ENCODE assay signal across 10 mouse cellular contexts in the genomic region with DNA sequence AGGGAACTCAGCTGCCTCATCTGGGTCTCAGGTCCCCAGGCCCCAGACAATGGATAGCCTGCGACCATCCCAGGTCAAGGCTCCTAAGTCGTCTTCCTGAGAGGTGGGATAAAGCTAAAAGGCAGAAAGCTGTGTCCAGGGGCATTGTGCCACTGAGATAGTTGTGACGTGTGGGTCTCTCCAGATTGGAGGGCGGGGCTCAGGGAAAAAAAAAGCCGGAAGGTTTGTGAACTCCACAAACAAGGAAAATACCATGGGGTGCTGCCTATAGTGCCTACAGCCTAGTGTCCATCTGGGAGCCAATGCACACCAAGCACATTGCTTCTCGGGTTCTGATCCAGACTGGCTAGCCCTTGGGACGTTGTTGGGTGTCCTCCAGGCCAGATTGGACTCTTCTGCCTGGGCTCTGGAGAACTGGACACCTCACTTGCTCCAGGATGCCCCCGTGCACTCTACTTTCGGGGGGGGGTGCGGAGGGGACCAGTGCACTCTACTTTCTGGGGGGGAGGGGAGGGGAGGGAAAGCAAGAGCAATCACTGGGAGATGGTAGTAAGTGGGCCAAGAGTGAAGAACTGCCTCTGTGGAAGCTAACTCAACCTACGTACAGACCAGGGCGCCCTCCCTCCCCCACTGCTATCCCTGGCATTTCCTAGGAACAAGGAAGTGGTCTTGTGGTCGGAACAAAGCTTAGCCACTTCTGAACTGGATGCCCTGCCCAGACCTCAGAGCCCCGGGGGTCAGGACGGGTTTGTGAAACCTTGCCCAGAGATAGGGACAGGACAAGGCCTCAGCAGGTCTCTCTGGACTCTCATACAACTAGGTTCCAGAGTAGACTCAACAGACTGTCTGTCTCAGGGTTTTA. TPM values are rescaled to one million over a fixed set of nuclear protein-coding genes. Genes with fewer than 3 reads are reported as not detected.
DNase-seq lines count a peak whose midpoint lies in the region; ATAC-seq lines count a peak whose summit lies in the region.
"Had no signal": no experiment of that assay in that cellular context is flagged by ENCODE, and none has a peak within 500 bp of the region (broad histone marks: within the 10 kb centered on the region; RNA-seq: fewer than 3 reads in every experiment).

No protein-coding gene starts in this region.

- peak overlapping the region; percentile 69 for H3K27ac ChIP-seq in limb, embryonic 13.5 days
- H3K27ac ChIP-seq in neural tube, embryonic 15.5 days (replicated peaks): no peak overlapping the region

- H3K4me3 ChIP-seq in limb, embryonic 13.5 days: no peak overlapping the region
- no peak overlapping the region for H3K4me3 ChIP-seq in neural tube, embryonic 15.5 days (replicated peaks)

- H3K4me2 ChIP-seq in limb, embryonic 13.5 days (replicated peaks): no peak overlapping the region; the same call in 1 of the 2 replicates
- no peak overlapping the region for H3K4me2 ChIP-seq in neural tube, embryonic 15.5 days

- WGBS in limb, embryonic 13.5 days: 76% methylated on average over 15 of the region's 15 CpGs
- 78% methylated on average over 15 of the region's 15 CpGs for WGBS in neural tube, embryonic 15.5 days

- peak; percentile 51 to 58 for DNase-seq in cerebellum, postnatal 14 days
- no peak for DNase-seq in cerebellum, adult 11 months
- peak; percentile 12 for DNase-seq in urinary bladder, postnatal 14 days (ENCODE audit: low spot score)
- no peak for DNase-seq in urinary bladder, adult 18-20 months (ENCODE audit: low spot score in 2 of 2)
- no peak for DNase-seq in frontal cortex, postnatal 36 days (ENCODE audit: low spot score in 2 of 2)
- no peak for DNase-seq in urinary bladder, postnatal 4 days (ENCODE audit: low spot score in 2 of 2)

- H3K9me3 ChIP-seq in limb, embryonic 13.5 days: no peaks in the 10 kb centered on the region
- no peaks in the 10 kb centered on the region for H3K9me3 ChIP-seq in neural tube, embryonic 15.5 days (replicated peaks)
- H3K9me3 ChIP-seq: G1E had no signal

- H3K4me1 ChIP-seq in limb, embryonic 13.5 days: peaks cover 32% of the 10 kb centered on the region
- peaks cover 13% of the 10 kb centered on the region; the same call in 1 of the 2 replicates for H3K4me1 ChIP-seq in neural tube, embryonic 15.5 days

- H3K36me3 ChIP-seq in limb, embryonic 13.5 days: no peaks in the 10 kb centered on the region
- no peaks in the 10 kb centered on the region for H3K36me3 ChIP-seq in neural tube, embryonic 15.5 days
- H3K36me3 ChIP-seq: G1E had no signal

- no peaks in the 10 kb centered on the region for H3K27me3 ChIP-seq in limb, embryonic 13.5 days
- H3K27me3 ChIP-seq in neural tube, embryonic 15.5 days (replicated peaks): no peaks in the 10 kb centered on the region

- no peak for ATAC-seq in limb, embryonic 13.5 days (ENCODE audit: low FRiP score, low read depth)
- ATAC-seq in neural tube, embryonic 15.5 days (ENCODE audit: low FRiP score): no peak
- ATAC-seq: hindbrain, embryonic 16.5 days had no signal

- 0 out of 2 replicates have a peak overlapping the region, but pooled peaks have one; percentile 19 for H3K9ac ChIP-seq in limb, embryonic 13.5 days
- no peak overlapping the region for H3K9ac ChIP-seq in neural tube, embryonic 15.5 days (replicated peaks)

RNA-seq across cellular contexts. Expression of a gene that starts 6.8 kb away (rescaled TPM):
- polyA plus RNA-seq in limb, embryonic 13.5 days (2015; fragmentation: Nextera tagmentation; extraction: Ambion mirVana): 50.7 and 52.2 TPM in 2 replicates
- 66.8 and 78.7 TPM in 2 replicates for polyA plus RNA-seq in neural tube, embryonic 15.5 days (2015; fragmentation: Nextera tagmentation; extraction: Ambion mirVana)

RNA-seq across cellular contexts. Expression of a gene that starts 35.8 kb away (rescaled TPM):
- 83.4 and 86.1 TPM in 2 replicates for polyA plus RNA-seq in limb, embryonic 13.5 days (2015; fragmentation: Nextera tagmentation; extraction: Ambion mirVana)
- polyA plus RNA-seq in neural tube, embryonic 15.5 days (2015; fragmentation: Nextera tagmentation; extraction: Ambion mirVana): 63.8 and 71.3 TPM in 2 replicates

RNA-seq across cellular contexts. Expression of a gene that starts 36.1 kb away (rescaled TPM):
- polyA plus RNA-seq in limb, embryonic 13.5 days (2015; fragmentation: Nextera tagmentation; extraction: Ambion mirVana): 10.2 and 11.6 TPM in 2 replicates
- polyA plus RNA-seq in neural tube, embryonic 15.5 days (2015; fragmentation: Nextera tagmentation; extraction: Ambion mirVana): 8.3 and 9.4 TPM in 2 replicates

Comparison
In these comparisons a context has a peak if more than half of its experiments do, and no peak if none do; other contexts are left out.
1. DNase-seq: peak in cerebellum, postnatal 14 days (2 of 2) and urinary bladder, postnatal 14 days (single experiment); none in cerebellum, adult 11 months (single experiment), urinary bladder, adult 18-20 months (0 of 2), frontal cortex, postnatal 36 days (0 of 2) and urinary bladder, postnatal 4 days (0 of 2).